Mouse (Mus musculus): Measurements from ENCODE around the gene Masp2. TPM values are rescaled to one million over a fixed set of nuclear protein-coding genes. Genes with fewer than 3 reads are reported as not detected.

Gene Masp2
- polyA plus RNA-seq, 1 experiment from 2014 or later, result not detected

- DNase-seq (ENCODE audit: low spot score), result no peak
- Histone ChIP-seq H3K4me3 (no peak overlapping the region), H3K27me3 (replicated peaks; ENCODE audit: low read depth, poor library complexity, severe bottlenecking) (no peaks in the 10 kb centered on the region), H3K36me3 (replicated peaks) (peaks cover 30% of the 10 kb centered on the region), H3K27ac (replicated peaks) (no peak overlapping the region), H3K4me1 (peaks cover 8% of the 10 kb centered on the region), H3K9me3 (no peaks in the 10 kb centered on the region)
- 73% methylated on average over 7 of the region's 7 CpGs for WGBS
Measured at GRCm38 (mm10) chr4:148604141-148604540, 1.8 kb downstream of the Masp2 start.

- peaks cover 8% of the 10 kb centered on the region for H3K4me1 ChIP-seq
- no peak overlapping the region for H3K27ac ChIP-seq (replicated peaks)
- no peaks in the 10 kb centered on the region for H3K27me3 ChIP-seq (replicated peaks; ENCODE audit: low read depth, poor library complexity, severe bottlenecking)
- no peaks in the 10 kb centered on the region for H3K9me3 ChIP-seq
- 81% methylated on average over 3 of the region's 3 CpGs for WGBS
- no peak overlapping the region for H3K4me3 ChIP-seq
- peak; percentile 75 for DNase-seq (ENCODE audit: low spot score)
- H3K36me3 ChIP-seq (replicated peaks), result peaks cover 30% of the 10 kb centered on the region
Measured at GRCm38 (mm10) chr4:148604541-148605165, 2.3 kb downstream of the Masp2 start.

DNA sequence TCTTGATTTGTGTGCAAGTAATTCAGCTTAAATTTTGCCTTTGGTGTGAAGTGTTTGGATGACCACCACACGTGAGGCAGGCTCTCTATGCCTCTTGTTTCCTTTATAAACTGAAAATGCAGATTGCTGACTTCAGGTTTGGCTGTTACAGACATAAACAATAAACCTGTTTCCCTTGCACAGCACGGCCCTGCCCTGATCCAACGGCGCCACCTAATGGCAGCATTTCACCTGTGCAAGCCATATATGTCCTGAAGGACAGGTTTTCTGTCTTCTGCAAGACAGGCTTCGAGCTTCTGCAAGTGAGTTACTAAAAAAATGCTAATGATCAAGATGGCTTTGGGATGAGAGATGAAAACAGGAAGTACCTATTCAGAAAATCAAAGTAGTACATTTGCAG, 5.4 kb downstream of the Masp2 start:
- Histone ChIP-seq H3K4me1 (peaks cover 8% of the 10 kb centered on the region), H3K27me3 (replicated peaks; ENCODE audit: low read depth, poor library complexity, severe bottlenecking) (no peaks in the 10 kb centered on the region), H3K4me3 (no peak overlapping the region), H3K9me3 (no peaks in the 10 kb centered on the region), H3K36me3 (replicated peaks) (peaks cover 45% of the 10 kb centered on the region), H3K27ac (replicated peaks) (no peak overlapping the region)
- peak; percentile 65 for DNase-seq (ENCODE audit: low spot score)
- 30% methylated on average over 5 of the region's 5 CpGs for WGBS

DNA sequence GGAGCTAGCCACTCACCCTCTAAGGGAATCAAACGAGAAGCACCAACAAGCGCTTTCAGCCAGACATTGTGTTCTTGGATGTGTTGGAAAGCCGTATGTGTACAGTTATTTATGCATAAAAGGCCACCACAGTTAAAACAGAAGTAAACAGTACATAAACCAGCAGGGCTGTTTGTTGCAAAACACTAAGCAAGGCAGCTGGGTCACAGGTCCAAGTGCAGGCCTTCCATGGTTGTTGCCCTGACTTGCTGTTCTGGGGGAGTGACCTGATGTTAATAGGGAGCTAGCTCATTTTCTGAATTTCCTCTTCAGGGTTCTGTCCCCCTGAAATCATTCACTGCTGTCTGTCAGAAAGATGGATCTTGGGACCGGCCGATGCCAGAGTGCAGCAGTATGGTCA, 7.5 kb downstream of the Masp2 start:
- Histone ChIP-seq H3K9me3 (no peaks in the 10 kb centered on the region), H3K36me3 (replicated peaks) (peaks cover 65% of the 10 kb centered on the region), H3K4me1 (no peaks in the 10 kb centered on the region), H3K4me3 (no peak overlapping the region), H3K27me3 (replicated peaks; ENCODE audit: low read depth, poor library complexity, severe bottlenecking) (no peaks in the 10 kb centered on the region), H3K27ac (replicated peaks) (no peak overlapping the region)
- no peak for DNase-seq (ENCODE audit: low spot score)
- WGBS, result 89% methylated on average over 5 of the region's 5 CpGs

GRCm38 (mm10) chr4:148610631-148611364, 8.4 kb downstream of the Masp2 start:
- Histone ChIP-seq H3K4me1 (no peaks in the 10 kb centered on the region), H3K9me3 (no peaks in the 10 kb centered on the region), H3K36me3 (replicated peaks) (peaks cover 75% of the 10 kb centered on the region), H3K27ac (replicated peaks) (no peak overlapping the region), H3K4me3 (no peak overlapping the region), H3K27me3 (replicated peaks; ENCODE audit: low read depth, poor library complexity, severe bottlenecking) (no peaks in the 10 kb centered on the region)
- WGBS, result 77% methylated on average over 5 of the region's 5 CpGs
- no peak for DNase-seq (ENCODE audit: low spot score)

DNA sequence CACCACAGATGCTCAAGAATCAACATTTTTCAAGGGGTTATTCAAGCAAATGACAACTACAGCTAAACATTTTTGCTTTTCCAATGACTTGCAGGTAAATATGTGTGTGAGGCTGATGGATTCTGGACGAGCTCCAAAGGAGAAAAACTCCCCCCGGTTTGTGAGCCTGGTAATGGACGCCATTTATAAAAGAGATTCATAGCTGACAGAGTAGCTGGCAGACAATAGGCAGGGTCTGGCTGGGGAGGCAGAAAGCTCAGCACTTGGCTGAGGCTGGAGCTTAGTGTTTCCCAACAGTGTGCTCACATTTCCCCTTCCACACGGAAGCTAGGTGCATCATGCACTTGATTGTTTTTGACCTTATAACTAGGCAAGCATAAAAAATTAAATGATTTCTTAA, 10.2 kb downstream of the Masp2 start:
- H3K27ac ChIP-seq (replicated peaks), result no peak overlapping the region
- 81% methylated on average over 4 of the region's 4 CpGs for WGBS
- DNase-seq (ENCODE audit: low spot score), result no peak
- no peak overlapping the region for H3K4me3 ChIP-seq
- no peaks in the 10 kb centered on the region for H3K9me3 ChIP-seq
- H3K36me3 ChIP-seq (replicated peaks), result peaks cover 87% of the 10 kb centered on the region
- no peaks in the 10 kb centered on the region for H3K27me3 ChIP-seq (replicated peaks; ENCODE audit: low read depth, poor library complexity, severe bottlenecking)
- H3K4me1 ChIP-seq, result no peaks in the 10 kb centered on the region

GRCm38 (mm10) chr4:148613738-148614137, 11.4 kb downstream of the Masp2 start:
- 87% methylated on average over 9 of the region's 9 CpGs for WGBS
- H3K4me1 ChIP-seq, result no peaks in the 10 kb centered on the region
- no peaks in the 10 kb centered on the region for H3K9me3 ChIP-seq
- no peak overlapping the region for H3K4me3 ChIP-seq
- H3K27ac ChIP-seq (replicated peaks), result no peak overlapping the region
- H3K36me3 ChIP-seq (replicated peaks), result peaks cover 94% of the 10 kb centered on the region
- no peak for DNase-seq (ENCODE audit: low spot score)
- no peaks in the 10 kb centered on the region for H3K27me3 ChIP-seq (replicated peaks; ENCODE audit: low read depth, poor library complexity, severe bottlenecking)

- Histone ChIP-seq H3K36me3 (replicated peaks) (peaks cover 100% of the 10 kb centered on the region), H3K27me3 (replicated peaks; ENCODE audit: low read depth, poor library complexity, severe bottlenecking) (no peaks in the 10 kb centered on the region), H3K9me3 (no peaks in the 10 kb centered on the region), H3K27ac (replicated peaks) (no peak overlapping the region), H3K4me1 (peaks cover 16% of the 10 kb centered on the region), H3K4me3 (no peak overlapping the region)
- no peak for DNase-seq (ENCODE audit: low spot score)
- WGBS, result 90% methylated on average over 1 of the region's 1 CpGs
Measured at GRCm38 (mm10) chr4:148619805-148620204, 17.5 kb downstream of the Masp2 start.

GRCm38 (mm10) chr4:148620718-148621117, 18.4 kb downstream of the Masp2 start:
- H3K4me3 ChIP-seq, result no peak overlapping the region
- no peaks in the 10 kb centered on the region for H3K9me3 ChIP-seq
- H3K27me3 ChIP-seq (replicated peaks; ENCODE audit: low read depth, poor library complexity, severe bottlenecking), result no peaks in the 10 kb centered on the region
- WGBS, result 97% methylated on average over 1 of the region's 1 CpGs
- no peak for DNase-seq (ENCODE audit: low spot score)
- H3K27ac ChIP-seq (replicated peaks), result no peak overlapping the region
- peaks cover 96% of the 10 kb centered on the region for H3K36me3 ChIP-seq (replicated peaks)
- H3K4me1 ChIP-seq, result peaks cover 21% of the 10 kb centered on the region

DNA sequence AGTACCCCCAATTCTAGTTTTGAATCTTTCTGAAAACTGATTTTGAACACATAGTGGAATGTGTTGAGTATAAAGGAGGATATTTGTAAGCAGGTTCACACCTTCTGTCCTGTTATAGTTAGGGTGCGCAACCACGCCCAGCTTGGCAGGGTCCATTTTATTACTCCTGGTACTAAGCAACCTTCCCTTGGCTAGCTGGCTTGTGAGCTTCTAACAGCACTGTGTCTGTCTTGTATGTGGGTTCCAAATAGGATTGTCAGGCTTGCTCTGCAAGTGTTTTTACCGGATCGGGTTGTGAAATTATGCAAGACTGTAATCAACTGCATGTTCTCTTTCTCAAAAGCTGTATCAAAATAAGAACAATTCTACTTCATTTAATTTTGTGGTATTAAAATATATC, 20.1 kb downstream of the Masp2 start:
- Histone ChIP-seq H3K27ac (replicated peaks) (no peak overlapping the region), H3K4me3 (no peak overlapping the region), H3K4me1 (peaks cover 28% of the 10 kb centered on the region), H3K9me3 (no peaks in the 10 kb centered on the region), H3K27me3 (replicated peaks; ENCODE audit: low read depth, poor library complexity, severe bottlenecking) (no peaks in the 10 kb centered on the region), H3K36me3 (replicated peaks) (peaks cover 78% of the 10 kb centered on the region)
- DNase-seq (ENCODE audit: low spot score), result no peak
- WGBS, result 93% methylated on average over 4 of the region's 4 CpGs

DNA sequence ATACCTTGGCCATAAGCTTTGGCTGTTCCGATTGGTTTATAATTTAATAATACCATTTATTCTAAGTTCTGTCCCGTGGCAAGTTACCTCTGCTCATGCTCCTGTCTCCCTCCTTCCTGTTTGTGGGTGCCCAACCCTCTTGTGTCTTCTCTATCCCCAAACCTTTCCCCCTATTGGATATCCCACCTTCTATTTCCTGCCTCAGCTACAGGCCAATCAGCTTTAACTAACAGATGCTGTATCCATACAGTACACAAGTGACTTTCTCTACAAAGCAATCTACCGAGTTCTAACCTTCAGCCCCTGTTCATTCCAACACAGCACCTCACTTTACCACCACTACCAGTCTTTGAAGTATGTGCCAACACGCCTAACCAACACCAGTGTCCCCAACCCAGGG, 21.3 kb downstream of the Masp2 start:
- Histone ChIP-seq H3K4me1 (peaks cover 28% of the 10 kb centered on the region), H3K27ac (replicated peaks) (no peak overlapping the region), H3K9me3 (no peaks in the 10 kb centered on the region), H3K4me3 (peak overlapping the region; percentile 28; the same call in 1 of the 2 replicates), H3K36me3 (replicated peaks) (peaks cover 67% of the 10 kb centered on the region), H3K27me3 (replicated peaks; ENCODE audit: low read depth, poor library complexity, severe bottlenecking) (no peaks in the 10 kb centered on the region)
- DNase-seq (ENCODE audit: low spot score), result no peak
- WGBS, result 91% methylated on average over 4 of the region's 4 CpGs

- Histone ChIP-seq H3K9me3 (no peaks in the 10 kb centered on the region), H3K4me1 (peaks cover 28% of the 10 kb centered on the region), H3K36me3 (replicated peaks) (peaks cover 53% of the 10 kb centered on the region), H3K27ac (replicated peaks) (no peak overlapping the region), H3K4me3 (peak overlapping the region; percentile 74), H3K27me3 (replicated peaks; ENCODE audit: low read depth, poor library complexity, severe bottlenecking) (no peaks in the 10 kb centered on the region)
- DNase-seq (ENCODE audit: low spot score), result no peak
- WGBS, result 88% methylated on average over 10 of the region's 10 CpGs
Measured at GRCm38 (mm10) chr4:148625010-148625409, 22.7 kb downstream of the Masp2 start.
